Comparison of ENCODE assay signal across 21 mouse cellular contexts in genomic region chr10:39492146-39492545, GRCm38 (mm10).
"Had no signal": no experiment of that assay in that cellular context is flagged by ENCODE, and none has a peak within 500 bp of the region (broad histone marks: within the 10 kb centered on the region; RNA-seq: fewer than 3 reads in every experiment).

No protein-coding gene starts in this region.

- H3K36me3 ChIP-seq: limb, embryonic 12.5 days; limb, embryonic 15.5 days; midbrain, embryonic 13.5 days had no signal

- H3K4me2 ChIP-seq: limb, embryonic 12.5 days; limb, embryonic 15.5 days; liver, embryonic 11.5 days; lung, embryonic 14.5 days; midbrain, embryonic 13.5 days had no signal

- H3K9me3 ChIP-seq: limb, embryonic 15.5 days; megakaryocyte, embryonic 14.5 days; midbrain, embryonic 10.5 days; midbrain, embryonic 13.5 days had no signal

- H3K27ac ChIP-seq: kidney, postnatal 0 days; limb, embryonic 12.5 days; limb, embryonic 15.5 days; liver, embryonic 14.5 days; macrophage; midbrain, embryonic 10.5 days; midbrain, embryonic 13.5 days; stomach, postnatal 0 days had no signal

- H3K9ac ChIP-seq: limb, embryonic 12.5 days; limb, embryonic 15.5 days; liver, embryonic 14.5 days; liver, postnatal 0 days; lung, embryonic 14.5 days; midbrain, embryonic 13.5 days had no signal

- ATAC-seq: liver, postnatal 0 days; lung, postnatal 0 days; midbrain, embryonic 13.5 days had no signal

- H3K27me3 ChIP-seq: limb, embryonic 12.5 days; limb, embryonic 15.5 days; megakaryocyte, embryonic 14.5 days; midbrain, embryonic 13.5 days had no signal

- H3K4me3 ChIP-seq: limb, embryonic 12.5 days; limb, embryonic 15.5 days; midbrain, embryonic 10.5 days; midbrain, embryonic 13.5 days had no signal

- DNase-seq: kidney, adult 2 months; kidney, postnatal 25 days; left cerebral cortex, postnatal 4 days; liver, postnatal 0 days; lung, embryonic 14.5 days; right cerebral cortex, adult 18-20 months; right cerebral cortex, postnatal 14 days; right cerebral cortex, postnatal 4 days; thymus, adult 2 months; thymus, postnatal 14 days had no signal
